23 mouse cellular contexts compared by ENCODE assay signal in the genomic region with DNA sequence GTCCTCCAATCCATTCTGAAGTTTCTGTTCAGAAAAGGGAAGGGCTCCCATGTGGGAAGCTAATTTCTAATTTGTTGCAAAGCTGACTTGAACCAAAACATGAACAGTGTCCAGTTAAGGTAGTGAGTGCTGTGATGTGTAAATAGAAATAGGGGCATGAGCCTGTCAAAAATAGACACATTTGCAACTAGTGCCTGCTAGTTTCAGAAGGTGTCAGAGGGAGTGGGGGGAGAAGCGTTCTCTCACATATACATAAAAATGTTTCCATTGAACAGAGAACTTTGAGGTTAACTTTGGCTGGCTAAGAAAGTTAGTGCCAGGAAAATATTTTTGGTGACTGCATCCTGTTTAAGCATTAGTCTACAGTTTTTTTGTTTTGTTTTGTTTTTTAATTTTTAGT.
DNase-seq lines count a peak whose midpoint lies in the region; ATAC-seq and TF ChIP-seq lines count a peak whose summit lies in the region.
"Had no signal": no experiment of that assay in that cellular context is flagged by ENCODE, and none has a peak within 500 bp of the region (broad histone marks: within the 10 kb centered on the region; RNA-seq: fewer than 3 reads in every experiment).

No protein-coding gene starts in this region.

- no peak overlapping the region for H3K27ac ChIP-seq in midbrain, embryonic 11.5 days (ENCODE audit: low read depth, low read length)
- H3K27ac ChIP-seq in midbrain, embryonic 16.5 days (ENCODE audit: low read length), result no peak overlapping the region
- no peak overlapping the region for H3K27ac ChIP-seq in CH12.LX (ENCODE audit: insufficient read depth, low read depth)

- dilution Hi-C loops in CH12.LX (cut with MboI; ENCODE audit: extremely low pct_ligation_motif_present, extremely low pct_unique_long_range_greater_than_20kb, low sequenced_read_pairs), result no loop called here

- H3K9ac ChIP-seq in midbrain, embryonic 11.5 days (ENCODE audit: low read length), result no peak overlapping the region
- no peak overlapping the region for H3K9ac ChIP-seq in midbrain, embryonic 16.5 days (ENCODE audit: low read depth, low read length)
- H3K9ac ChIP-seq in CH12.LX (ENCODE audit: insufficient read depth, low read depth), result no peak overlapping the region

- DNase-seq in heart, adult 11 months, result peak; percentile 15
- no peak for DNase-seq in heart, postnatal 36 days
- peak; percentile 26 for DNase-seq in midbrain, embryonic 11.5 days (ENCODE audit: low spot score, missing footprints)
- DNase-seq in A20 (ENCODE audit: low read depth, low spot score) (peak; percentile 4), CH12.LX (ENCODE audit: extremely low read depth) (peak; percentile 72)
- no peak for DNase-seq in kidney, postnatal 4 days
- DNase-seq: adrenal gland, adult 2 months; adrenal gland, adult 8-10 months; adrenal gland, postnatal 10 days; adrenal gland, postnatal 14 days; adrenal gland, postnatal 25 days; adrenal gland, postnatal 36 days; B cell, adult 2 months; cerebellum, adult 11 months; cerebellum, adult 11-12 months; cerebellum, adult 18-20 months; cerebellum, adult 2 months had no signal

- H3K4me3 ChIP-seq in midbrain, embryonic 11.5 days (ENCODE audit: low read depth, low read length), result no peak overlapping the region
- H3K4me3 ChIP-seq in midbrain, embryonic 16.5 days (ENCODE audit: low read depth, low read length), result no peak overlapping the region
- no peak overlapping the region for H3K4me3 ChIP-seq in CH12.LX (replicated peaks in 1 of 3; ENCODE audit: low read depth in 2 of 3, low read length in 2 of 3, poor library complexity in 1 of 3)

- H3K4me1 ChIP-seq in midbrain, embryonic 11.5 days (ENCODE audit: control insufficient read depth, insufficient read depth, low read length), result no peaks in the 10 kb centered on the region
- H3K4me1 ChIP-seq in midbrain, embryonic 16.5 days (ENCODE audit: control insufficient read depth, insufficient read depth, low read length), result 0 out of 2 replicates have a peak, but pooled peaks cover 2% of the 10 kb centered on the region
- H3K4me1 ChIP-seq in CH12.LX (ENCODE audit: control insufficient read depth in 1 of 2, insufficient read depth in 2 of 2), result peaks cover 0 to 19% of the 10 kb centered on the region in 2 experiments; a peak in 2 of 4 replicates

- no peaks in the 10 kb centered on the region for H3K9me3 ChIP-seq in midbrain, embryonic 11.5 days (ENCODE audit: control insufficient read depth, low read length)
- no peaks in the 10 kb centered on the region for H3K9me3 ChIP-seq in midbrain, embryonic 16.5 days (replicated peaks; ENCODE audit: control insufficient read depth, low read length, poor library complexity, severe bottlenecking)
- no peaks in the 10 kb centered on the region for H3K9me3 ChIP-seq in CH12.LX (replicated peaks; ENCODE audit: low read length)

- no peak for ATAC-seq in midbrain, embryonic 11.5 days (ENCODE audit: low FRiP score)
- ATAC-seq in midbrain, embryonic 16.5 days, result no peak
- no peak for ATAC-seq in granulocyte monocyte progenitor cell, adult 5-6 weeks (replicated peaks; ENCODE audit: poor library complexity, severe bottlenecking)
- ATAC-seq: activated CD4-positive, CD25-positive, alpha-beta regulatory T cell, adult 4 months; CD4-positive, CD25-positive, alpha-beta regulatory T cell, adult 4 months; Patski had no signal

- TF ChIP-seq RAD21 in CH12.LX (IDR thresholded peaks at IDR 0.05; ENCODE audit: low read depth, low read length), result no peak; the same call in 1 of the 2 replicates

- intact Hi-C loops in heart, postnatal 36 days (cut with DNase I), result no loop called here

- in situ Hi-C loops in CH12.LX (cut with MboI; ENCODE audit: low pct_ligation_motif_present, low pct_unique_long_range_greater_than_20kb, low sequenced_read_pairs), result no loop called here

- WGBS in midbrain, embryonic 11.5 days, result 94% methylated on average over 1 of the region's 1 CpGs
- WGBS in midbrain, embryonic 16.5 days, result 94% methylated on average over 1 of the region's 1 CpGs

- peak; percentile 96 for TF ChIP-seq EP300 in CH12.LX (IDR thresholded peaks at IDR 0.05; ENCODE audit: low read length)

- no peaks in the 10 kb centered on the region for H3K36me3 ChIP-seq in midbrain, embryonic 11.5 days (ENCODE audit: control insufficient read depth, insufficient read depth, low read length)
- H3K36me3 ChIP-seq in midbrain, embryonic 16.5 days (ENCODE audit: control insufficient read depth, insufficient read depth, low read length), result no peaks in the 10 kb centered on the region
- H3K36me3 ChIP-seq in CH12.LX (replicated peaks in 1 of 2; ENCODE audit: control insufficient read depth in 1 of 2, insufficient read depth in 1 of 2, low read length in 1 of 2), result no peaks in the 10 kb centered on the region
- H3K36me3 ChIP-seq: G1E had no signal

- no peaks in the 10 kb centered on the region for H3K79me2 ChIP-seq in CH12.LX (replicated peaks; ENCODE audit: control insufficient read depth, extremely low read depth, insufficient read depth, poor library complexity, severe bottlenecking)

- TF ChIP-seq CTCF in CH12.LX (conservative IDR thresholded peaks at IDR 0.05 in 1 of 2, IDR thresholded peaks at IDR 0.05 in 1 of 2; ENCODE audit: low read depth in 2 of 2, low read length in 2 of 2), result no peak

- TF ChIP-seq POLR2A in CH12.LX (IDR thresholded peaks at IDR 0.05; ENCODE audit: low read depth, low read length), result no peak

- no peak overlapping the region for H3K4me2 ChIP-seq in midbrain, embryonic 11.5 days
- H3K4me2 ChIP-seq in midbrain, embryonic 16.5 days (ENCODE audit: low read length), result no peak overlapping the region
- H3K4me2 ChIP-seq in CH12.LX (ENCODE audit: insufficient read depth, low read depth, poor library complexity, severe bottlenecking), result peak overlapping the region; percentile 32; the same call in 1 of the 2 replicates

- H3K27me3 ChIP-seq in midbrain, embryonic 11.5 days (ENCODE audit: control insufficient read depth, insufficient read depth, low read length), result no peaks in the 10 kb centered on the region
- H3K27me3 ChIP-seq in midbrain, embryonic 16.5 days (ENCODE audit: control insufficient read depth, insufficient read depth, low read depth, low read length), result no peaks in the 10 kb centered on the region
- H3K27me3 ChIP-seq in CH12.LX (replicated peaks), result no peaks in the 10 kb centered on the region

TF ChIP-seq in CH12.LX, 34 proteins besides CTCF, POLR2A, EP300 and RAD21:
- TF ChIP-seq ETS1 (conservative IDR thresholded peaks at IDR 0.05; ENCODE audit: low read depth, low read length), result peak; percentile 90
- TF ChIP-seq UBTF (IDR thresholded peaks at IDR 0.05; ENCODE audit: low read depth, low read length), result no peak
- peak; percentile 99 for TF ChIP-seq MEF2A (IDR thresholded peaks at IDR 0.05; ENCODE audit: borderline replicate concordance, low read depth, low read length)
- no peak for TF ChIP-seq ZMIZ1 (IDR thresholded peaks at IDR 0.05; ENCODE audit: low read depth, low read length)
- peak; percentile 60 for TF ChIP-seq JUND (conservative IDR thresholded peaks at IDR 0.05; ENCODE audit: low read depth, low read length)
- TF ChIP-seq IRF4 (IDR thresholded peaks at IDR 0.05; ENCODE audit: low read depth, low read length), result peak; percentile 96
- TF ChIP-seq NELFE (IDR thresholded peaks at IDR 0.05; ENCODE audit: low read depth, low read length), result no peak
- TF ChIP-seq JUN (IDR thresholded peaks at IDR 0.05; ENCODE audit: insufficient read depth, low read depth, low read length), result peak; percentile 58; the same call in 1 of the 2 replicates
- TF ChIP-seq MAZ (IDR thresholded peaks at IDR 0.05; ENCODE audit: low read depth, low read length), result peak; percentile 89
- TF ChIP-seq MXI1 (IDR thresholded peaks at IDR 0.05; ENCODE audit: low read depth, low read length), result peak; percentile 60; the same call in 1 of the 2 replicates
- TF ChIP-seq BHLHE40 (IDR thresholded peaks at IDR 0.05; ENCODE audit: low read depth, low read length), result peak; percentile 91
- TF ChIP-seq RCOR1 (conservative IDR thresholded peaks at IDR 0.05; ENCODE audit: low read depth, low read length), result peak; percentile 87
- TF ChIP-seq MAFK (IDR thresholded peaks at IDR 0.05; ENCODE audit: insufficient replicate concordance, low read length), result peak; percentile 64; the same call in 1 of the 2 replicates
- peak; percentile 30; the same call in 1 of the 2 replicates for TF ChIP-seq HCFC1 (IDR thresholded peaks at IDR 0.05; ENCODE audit: low read depth, low read length)
- no peak for TF ChIP-seq ELF1 (IDR thresholded peaks at IDR 0.05; ENCODE audit: low read depth, low read length)
- no peak for TF ChIP-seq POLR2AphosphoS2 (IDR thresholded peaks at IDR 0.05; ENCODE audit: low read depth, low read length)
- TF ChIP-seq ZKSCAN1 (IDR thresholded peaks at IDR 0.05; ENCODE audit: borderline replicate concordance, low read depth, low read length), result no peak; the same call in 1 of the 2 replicates
- TF ChIP-seq TCF12 (IDR thresholded peaks at IDR 0.05; ENCODE audit: low read depth, low read length), result peak; percentile 69; the same call in 1 of the 2 replicates
- peak; percentile 72 for TF ChIP-seq CHD2 (IDR thresholded peaks at IDR 0.05; ENCODE audit: low read length)
- peak; percentile 59; the same call in 1 of the 2 replicates for TF ChIP-seq MYC (IDR thresholded peaks at IDR 0.05; ENCODE audit: low read depth, low read length)
- TF ChIP-seq E2F4 (IDR thresholded peaks at IDR 0.05; ENCODE audit: insufficient replicate concordance, low read depth, low read length), result no peak
- peak; percentile 42; the same call in 1 of the 2 replicates for TF ChIP-seq MAX (IDR thresholded peaks at IDR 0.05; ENCODE audit: low read length)
- no peak for TF ChIP-seq PAX5 (IDR thresholded peaks at IDR 0.05; ENCODE audit: low read length)
- TF ChIP-seq ZNF384 (IDR thresholded peaks at IDR 0.05; ENCODE audit: low read depth, low read length), result peak; percentile 65; the same call in 1 of the 2 replicates

Comparison
In these comparisons a context has a peak if more than half of its experiments do, and no peak if none do; other contexts are left out.
1. DNase-seq: peak in heart, adult 11 months (single experiment), midbrain, embryonic 11.5 days (single experiment), A20 (single experiment) and CH12.LX (single experiment); none in heart, postnatal 36 days (0 of 2) and kidney, postnatal 4 days (0 of 2).